In the genomic region with DNA sequence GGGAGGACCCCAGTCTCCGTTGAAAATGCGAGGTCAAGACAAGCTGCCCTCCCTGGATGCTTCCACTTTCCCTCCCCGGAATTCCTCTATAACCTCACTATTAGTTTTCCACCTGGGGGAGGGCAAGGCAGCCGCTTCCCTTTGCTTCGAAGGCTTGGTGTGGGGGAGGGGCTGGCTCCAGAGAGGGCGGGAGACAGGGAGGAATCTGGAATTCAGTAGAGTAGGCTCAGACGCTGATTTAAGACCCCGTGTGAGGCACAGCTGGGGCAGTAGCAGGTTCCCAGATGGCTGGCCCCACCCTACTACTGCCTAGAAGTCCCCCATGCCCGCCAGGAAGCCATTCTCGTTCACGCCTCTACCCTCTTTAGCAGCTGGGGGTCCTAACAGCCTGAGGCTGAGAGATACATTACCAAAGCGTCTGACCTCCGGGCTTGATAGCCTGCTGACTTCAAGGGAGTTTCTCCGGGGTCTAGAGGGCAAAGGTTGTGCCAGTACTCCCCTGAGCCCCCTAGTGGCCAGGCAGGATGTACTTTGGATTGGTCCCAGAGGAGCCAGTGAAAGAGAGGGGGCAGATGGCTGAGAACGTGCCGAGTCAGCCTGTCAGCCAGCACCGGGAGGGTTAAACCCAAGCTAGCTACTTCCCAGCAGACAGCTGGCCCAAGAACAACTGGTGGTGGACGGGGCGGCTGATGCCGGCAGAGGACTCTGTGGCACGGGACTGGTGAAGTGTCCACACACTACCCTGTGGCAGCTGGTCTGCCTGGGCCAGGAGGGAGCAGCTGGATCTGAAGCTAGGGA, we compare ENCODE assay signal across 8 mouse cellular contexts. TPM values are rescaled to one million over a fixed set of nuclear protein-coding genes. Genes with fewer than 3 reads are reported as not detected.
DNase-seq lines count a peak whose midpoint lies in the region; ATAC-seq lines count a peak whose summit lies in the region.

No protein-coding gene starts in this region.

- no peak overlapping the region; the same call in 1 of the 2 replicates for H3K4me3 ChIP-seq in forebrain, embryonic 12.5 days (replicated peaks)
- no peak overlapping the region for H3K4me3 ChIP-seq in hindbrain, embryonic 11.5 days (ENCODE audit: low read depth, low read length)
- peak overlapping the region; percentile 13 for H3K4me3 ChIP-seq in limb, embryonic 15.5 days
- H3K4me3 ChIP-seq in midbrain, embryonic 16.5 days (ENCODE audit: low read depth, low read length): 0 out of 2 replicates have a peak overlapping the region, but pooled peaks have one; percentile 1

- no peaks in the 10 kb centered on the region for H3K9me3 ChIP-seq in forebrain, embryonic 12.5 days
- no peaks in the 10 kb centered on the region for H3K9me3 ChIP-seq in hindbrain, embryonic 11.5 days (ENCODE audit: control insufficient read depth, low read length)
- no peaks in the 10 kb centered on the region for H3K9me3 ChIP-seq in limb, embryonic 15.5 days
- no peaks in the 10 kb centered on the region for H3K9me3 ChIP-seq in midbrain, embryonic 16.5 days (replicated peaks; ENCODE audit: control insufficient read depth, low read length, poor library complexity, severe bottlenecking)

- WGBS in forebrain, embryonic 12.5 days: under 1% methylated on average over 21 of the region's 21 CpGs
- under 1% methylated on average over 21 of the region's 21 CpGs for WGBS in hindbrain, embryonic 11.5 days
- WGBS in limb, embryonic 15.5 days: under 1% methylated on average over 21 of the region's 21 CpGs
- under 1% methylated on average over 21 of the region's 21 CpGs for WGBS in midbrain, embryonic 16.5 days

- ATAC-seq in forebrain, embryonic 12.5 days (ENCODE audit: low FRiP score): peak; percentile 76
- ATAC-seq in hindbrain, embryonic 11.5 days (ENCODE audit: low FRiP score): peak; percentile 72
- peak; percentile 54 for ATAC-seq in limb, embryonic 15.5 days (ENCODE audit: insufficient number of reproducible peaks, low FRiP score, low TSS enrichment, low read depth)
- 0 out of 2 replicates have a peak, but pooled peaks have one; percentile 7 for ATAC-seq in midbrain, embryonic 16.5 days

- H3K36me3 ChIP-seq in forebrain, embryonic 12.5 days (replicated peaks): no peaks in the 10 kb centered on the region
- H3K36me3 ChIP-seq in hindbrain, embryonic 11.5 days (ENCODE audit: control insufficient read depth, insufficient read depth, low read length): no peaks in the 10 kb centered on the region
- no peaks in the 10 kb centered on the region for H3K36me3 ChIP-seq in limb, embryonic 15.5 days
- H3K36me3 ChIP-seq in midbrain, embryonic 16.5 days (ENCODE audit: control insufficient read depth, insufficient read depth, low read length): no peaks in the 10 kb centered on the region

- H3K27me3 ChIP-seq in forebrain, embryonic 12.5 days: peaks cover 53% of the 10 kb centered on the region
- peaks cover 24% of the 10 kb centered on the region for H3K27me3 ChIP-seq in hindbrain, embryonic 11.5 days (ENCODE audit: control insufficient read depth, insufficient read depth, low read length)
- H3K27me3 ChIP-seq in limb, embryonic 15.5 days: peaks cover 28% of the 10 kb centered on the region
- peaks cover 31% of the 10 kb centered on the region for H3K27me3 ChIP-seq in midbrain, embryonic 16.5 days (ENCODE audit: control insufficient read depth, insufficient read depth, low read depth, low read length)

- peak overlapping the region; percentile 9; the same call in 1 of the 2 replicates for H3K27ac ChIP-seq in forebrain, embryonic 12.5 days
- no peak overlapping the region for H3K27ac ChIP-seq in hindbrain, embryonic 11.5 days (ENCODE audit: low read depth, low read length)
- H3K27ac ChIP-seq in limb, embryonic 15.5 days: peak overlapping the region; percentile 59
- no peak overlapping the region for H3K27ac ChIP-seq in midbrain, embryonic 16.5 days (ENCODE audit: low read length)

- H3K4me2 ChIP-seq in forebrain, embryonic 12.5 days: peak overlapping the region; percentile 34
- peak overlapping the region; percentile 9 for H3K4me2 ChIP-seq in hindbrain, embryonic 11.5 days (replicated peaks; ENCODE audit: low read depth, low read length)
- peak overlapping the region; percentile 43 for H3K4me2 ChIP-seq in limb, embryonic 15.5 days
- H3K4me2 ChIP-seq in midbrain, embryonic 16.5 days (ENCODE audit: low read length): peak overlapping the region; percentile 7; the same call in 1 of the 2 replicates

- H3K4me1 ChIP-seq in forebrain, embryonic 12.5 days: peaks cover 42% of the 10 kb centered on the region
- peaks cover 11% of the 10 kb centered on the region for H3K4me1 ChIP-seq in hindbrain, embryonic 11.5 days (replicated peaks; ENCODE audit: control insufficient read depth, insufficient read depth, low read length)
- H3K4me1 ChIP-seq in limb, embryonic 15.5 days: peaks cover 43% of the 10 kb centered on the region
- H3K4me1 ChIP-seq in midbrain, embryonic 16.5 days (ENCODE audit: control insufficient read depth, insufficient read depth, low read length): peaks cover 18% of the 10 kb centered on the region

- no peak overlapping the region for H3K9ac ChIP-seq in forebrain, embryonic 12.5 days
- no peak overlapping the region for H3K9ac ChIP-seq in hindbrain, embryonic 11.5 days (ENCODE audit: low read depth, low read length)
- H3K9ac ChIP-seq in limb, embryonic 15.5 days: 0 out of 2 replicates have a peak overlapping the region, but pooled peaks have one; percentile 7
- H3K9ac ChIP-seq in midbrain, embryonic 16.5 days (ENCODE audit: low read depth, low read length): 0 out of 2 replicates have a peak overlapping the region, but pooled peaks have one; percentile 27

- peak; percentile 29 to 45 for DNase-seq in cerebellum, adult 18-20 months
- DNase-seq in cerebellum, adult 9-11 months: no peak
- peak; percentile 72 for DNase-seq in adrenal gland, postnatal 10 days
- DNase-seq in hindbrain, embryonic 11.5 days (ENCODE audit: low spot score): peak; percentile 83
- DNase-seq in yolk sac, embryonic 10.5 days (ENCODE audit: low spot score): peak; percentile 92

RNA-seq across cellular contexts. Expression of gene Lama5, which starts 1.8 kb away (rescaled TPM):
- 10 to 100 TPM; 35.6 to 39.0 TPM for total RNA-seq in adrenal gland, postnatal 10 days (2021)
- 4.9 and 5.1 TPM in 2 replicates for polyA plus RNA-seq in forebrain, embryonic 12.5 days (2016; fragmentation: Nextera tagmentation; extraction: Ambion mirVana)
- 3.3 and 4.4 TPM in 2 replicates for polyA plus RNA-seq in hindbrain, embryonic 11.5 days (2014; fragmentation: Nextera tagmentation; extraction: Ambion mirVana)
- polyA plus RNA-seq in limb, embryonic 15.5 days (2015; fragmentation: Nextera tagmentation; extraction: Ambion mirVana): 24.5 and 25.9 TPM in 2 replicates
- polyA plus RNA-seq in midbrain, embryonic 16.5 days (2015; fragmentation: Nextera tagmentation; extraction: Ambion mirVana): 1.6 and 2.6 TPM in 2 replicates

RNA-seq across cellular contexts. Expression of gene Rps21, which starts 29.7 kb away (rescaled TPM):
- 100 to 1,000 TPM; 772 to 787 TPM for total RNA-seq in adrenal gland, postnatal 10 days (2021)
- 464 and 488 TPM in 2 replicates for polyA plus RNA-seq in forebrain, embryonic 12.5 days (2016; fragmentation: Nextera tagmentation; extraction: Ambion mirVana)
- 432 and 442 TPM in 2 replicates for polyA plus RNA-seq in hindbrain, embryonic 11.5 days (2014; fragmentation: Nextera tagmentation; extraction: Ambion mirVana)
- 429 and 600 TPM in 2 replicates for polyA plus RNA-seq in limb, embryonic 15.5 days (2015; fragmentation: Nextera tagmentation; extraction: Ambion mirVana)
- polyA plus RNA-seq in midbrain, embryonic 16.5 days (2015; fragmentation: Nextera tagmentation; extraction: Ambion mirVana): 295 and 298 TPM in 2 replicates

RNA-seq across cellular contexts. Expression of gene Cables2, which starts 45.8 kb away (rescaled TPM):
- total RNA-seq in adrenal gland, postnatal 10 days (2021): 10 to 100 TPM; 17.3 to 19.8 TPM
- polyA plus RNA-seq in forebrain, embryonic 12.5 days (2016; fragmentation: Nextera tagmentation; extraction: Ambion mirVana): 17.7 and 20.8 TPM in 2 replicates
- polyA plus RNA-seq in hindbrain, embryonic 11.5 days (2014; fragmentation: Nextera tagmentation; extraction: Ambion mirVana): 14.0 and 16.8 TPM in 2 replicates
- polyA plus RNA-seq in limb, embryonic 15.5 days (2015; fragmentation: Nextera tagmentation; extraction: Ambion mirVana): 9.3 and 12.5 TPM in 2 replicates
- 24.2 and 25.6 TPM in 2 replicates for polyA plus RNA-seq in midbrain, embryonic 16.5 days (2015; fragmentation: Nextera tagmentation; extraction: Ambion mirVana)

RNA-seq across cellular contexts. Expression of gene Adrm1, which starts 56.2 kb away (rescaled TPM):
- total RNA-seq in adrenal gland, postnatal 10 days (2021): 100 to 1,000 TPM; 102 to 111 TPM
- polyA plus RNA-seq in forebrain, embryonic 12.5 days (2016; fragmentation: Nextera tagmentation; extraction: Ambion mirVana): 213 and 225 TPM in 2 replicates
- polyA plus RNA-seq in hindbrain, embryonic 11.5 days (2014; fragmentation: Nextera tagmentation; extraction: Ambion mirVana): 174 and 183 TPM in 2 replicates
- polyA plus RNA-seq in limb, embryonic 15.5 days (2015; fragmentation: Nextera tagmentation; extraction: Ambion mirVana): 165 and 185 TPM in 2 replicates
- polyA plus RNA-seq in midbrain, embryonic 16.5 days (2015; fragmentation: Nextera tagmentation; extraction: Ambion mirVana): 201 and 206 TPM in 2 replicates

Comparison
In these comparisons a context has a peak if more than half of its experiments do, and no peak if none do; other contexts are left out.
1. ATAC-seq: peak in every context shown above with its lines; median percentile 76 in forebrain, embryonic 12.5 days; 72 in hindbrain, embryonic 11.5 days; 54 in limb, embryonic 15.5 days; 7 in midbrain, embryonic 16.5 days.
2. H3K27ac ChIP-seq: peak in forebrain, embryonic 12.5 days (single experiment) and limb, embryonic 15.5 days (single experiment); none in hindbrain, embryonic 11.5 days (single experiment) and midbrain, embryonic 16.5 days (single experiment).
3. H3K4me3 ChIP-seq: peak in limb, embryonic 15.5 days (single experiment) and midbrain, embryonic 16.5 days (single experiment); none in forebrain, embryonic 12.5 days (single experiment) and hindbrain, embryonic 11.5 days (single experiment).
4. H3K9ac ChIP-seq: peak in limb, embryonic 15.5 days (single experiment) and midbrain, embryonic 16.5 days (single experiment); none in forebrain, embryonic 12.5 days (single experiment) and hindbrain, embryonic 11.5 days (single experiment).
5. Peak in every context shown above with its lines, with median percentiles within 50 percentile points of each other: H3K4me2 ChIP-seq.